Mouse (Mus musculus) heart, adult 2 months (tissue): ENCODE results near the gene Camkk2. TPM values are rescaled to one million over a fixed set of nuclear protein-coding genes. Genes with fewer than 3 reads are reported as not detected.

Experiments
- DNase-seq, 2 experiments: peaks; one replicate each; pipeline ENCODE4 v3.0.0; 2021
- H3K27ac ChIP-seq: fragments of 200-600 bp; 2 replicates; pipeline ENCODE4 v1.8.1; 2022
- H3K27me3 ChIP-seq: fragments of 200-500 bp; 2 replicates; pipeline ENCODE4 v1.6.1; 2012; ENCODE audit warnings: mild to moderate bottlenecking, low read length, inconsistent platforms, mixed read lengths; ENCODE audit not compliant: control insufficient read depth, insufficient read depth
- H3K36me3 ChIP-seq: fragments of 200-500 bp; 2 replicates; pipeline ENCODE4 v1.6.1; 2012; ENCODE audit warnings: low read length, inconsistent platforms; ENCODE audit not compliant: control insufficient read depth, insufficient read depth
- H3K4me1 ChIP-seq: fragments of 200-500 bp; 2 replicates; pipeline ENCODE4 v1.6.1; 2011; ENCODE audit warnings: low read length; ENCODE audit not compliant: control insufficient read depth, insufficient read depth
- H3K4me3 ChIP-seq: fragments of 200-600 bp; 2 replicates; pipeline ENCODE4 v1.8.1; 2022
- H3K79me2 ChIP-seq: fragments of 200-500 bp; replicated peaks from 2 replicates; pipeline ENCODE4 v1.6.1; 2012; ENCODE audit warnings: mild to moderate bottlenecking, inconsistent platforms, low read length, moderate library complexity, mixed read lengths; ENCODE audit not compliant: control insufficient read depth, insufficient read depth
- H3K9ac ChIP-seq: fragments of 200-500 bp; 2 replicates; pipeline ENCODE4 v1.6.1; 2012; ENCODE audit warnings: low read depth, mild to moderate bottlenecking, control low read depth, inconsistent platforms, low read length, mixed read lengths
- CTCF ChIP-seq: fragments of 200-600 bp; IDR thresholded peaks from 2 replicates; pipeline ENCODE4 v1.8.1; 2022; ENCODE audit warnings: antibody characterized with exemption, mild to moderate bottlenecking, moderate library complexity
- EP300 ChIP-seq: fragments of 200-500 bp; IDR thresholded peaks from 2 replicates; pipeline ENCODE4 v1.6.1; 2011; ENCODE audit warnings: low read depth, low read length, control low read depth; ENCODE audit not compliant: insufficient read depth
- POLR2A ChIP-seq: fragments of 200-500 bp; IDR thresholded peaks from 2 replicates; pipeline ENCODE4 v1.6.1; 2011; ENCODE audit warnings: mild to moderate bottlenecking, low read depth, low read length, control low read depth; ENCODE audit not compliant: insufficient read depth
- WGBS: fragments of 180-500 bp; shearing (Covaris S2); methylation state at CpG from one replicate; pipeline ENCODE4 v1.1.7; 2018; 5-methylcytosine and 5-hydroxymethylcytosine counted together
- intact Hi-C: fragments of 180-260 bp; cut with DNase I; formaldehyde crosslinking; loops from one replicate; pipeline ENCODE4 v1.15.1; 2025
- polyA plus RNA-seq: library from polyadenylated mRNA; depleted of rRNA; stranded (reverse); fragments of >200 nt; gene quantifications from 2 replicates; pipeline ENCODE4 v1.2.3, GENCODE M21; 2012
- total RNA-seq, 2 experiments: library from RNA; stranded (reverse); gene quantifications; 2 replicates each; pipeline ENCODE4 v1.2.3; 2021

The Camkk2 gene
- total and polyA plus RNA-seq, 3 experiments, result 9.3 to 13.6 (median 10.2) TPM

DNA sequence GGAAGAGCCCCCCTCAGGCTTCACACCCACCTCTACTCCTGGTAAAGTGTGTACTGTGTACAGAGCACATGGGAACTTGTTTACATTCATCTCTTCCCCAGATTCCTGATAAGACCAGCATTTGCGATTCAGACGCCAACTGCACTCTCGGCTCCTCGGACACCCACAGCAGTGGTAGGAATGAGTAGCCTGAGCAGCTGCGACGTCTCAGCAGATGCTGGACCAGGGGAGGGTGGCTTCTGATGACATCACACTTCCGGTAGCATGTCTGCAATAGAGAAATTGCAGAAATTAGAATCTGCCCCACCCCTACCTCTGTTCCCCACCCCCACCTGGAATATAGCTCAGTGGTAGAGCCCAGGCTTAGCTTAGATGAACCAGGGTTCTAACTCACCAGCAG is 60.8 kb downstream of the Camkk2 start:
- Histone ChIP-seq H3K27ac (no peak overlapping the region), H3K4me3 (no peak overlapping the region), H3K9ac (no peak overlapping the region; the same call in 1 of the 2 replicates), H3K79me2 (no peaks in the 10 kb centered on the region), H3K36me3 (no peaks in the 10 kb centered on the region), H3K27me3 (no peaks in the 10 kb centered on the region), H3K4me1 (no peaks in the 10 kb centered on the region)
- intact Hi-C loops, result no loop called here
- TF ChIP-seq POLR2A, result no peak
- WGBS, result 59% methylated on average over 7 of the region's 7 CpGs
- no peak for DNase-seq

DNA sequence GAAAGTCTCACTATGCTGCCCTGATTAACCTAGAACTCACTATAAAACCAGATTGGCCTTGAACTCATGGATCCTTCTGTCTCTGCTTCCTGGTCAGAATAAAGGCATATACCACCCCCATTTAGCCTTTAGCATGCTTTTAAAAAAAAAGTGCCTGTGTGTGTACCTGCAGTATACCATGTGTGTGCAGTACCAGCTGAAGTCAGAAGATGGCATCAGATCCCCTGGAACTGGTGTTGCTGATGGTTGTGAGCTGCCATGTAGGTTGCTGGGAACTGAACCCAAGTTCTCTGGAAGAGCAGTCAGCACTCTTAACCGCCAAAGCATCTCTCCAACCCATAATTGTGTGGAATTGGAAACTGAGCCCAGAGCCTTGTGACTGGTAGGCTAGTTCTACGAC is 62.4 kb downstream of the Camkk2 start:
- no peak overlapping the region for H3K27ac ChIP-seq
- DNase-seq, result no peak
- TF ChIP-seq CTCF, result peak; percentile 9; the same call in 1 of the 2 replicates
- no peak for TF ChIP-seq EP300
- no peak for TF ChIP-seq POLR2A
- H3K9ac ChIP-seq, result no peak overlapping the region
- no peaks in the 10 kb centered on the region for H3K79me2 ChIP-seq
- no peaks in the 10 kb centered on the region for H3K4me1 ChIP-seq
- 97% methylated on average over 2 of the region's 2 CpGs for WGBS
- H3K4me3 ChIP-seq, result no peak overlapping the region
- H3K27me3 ChIP-seq, result no peaks in the 10 kb centered on the region
- intact Hi-C loops, result no loop called here
- no peaks in the 10 kb centered on the region for H3K36me3 ChIP-seq

- no peak for DNase-seq
Observed at GRCm38 (mm10) chr5:122715723-122716122, 63.5 kb downstream of the Camkk2 start.

DNA sequence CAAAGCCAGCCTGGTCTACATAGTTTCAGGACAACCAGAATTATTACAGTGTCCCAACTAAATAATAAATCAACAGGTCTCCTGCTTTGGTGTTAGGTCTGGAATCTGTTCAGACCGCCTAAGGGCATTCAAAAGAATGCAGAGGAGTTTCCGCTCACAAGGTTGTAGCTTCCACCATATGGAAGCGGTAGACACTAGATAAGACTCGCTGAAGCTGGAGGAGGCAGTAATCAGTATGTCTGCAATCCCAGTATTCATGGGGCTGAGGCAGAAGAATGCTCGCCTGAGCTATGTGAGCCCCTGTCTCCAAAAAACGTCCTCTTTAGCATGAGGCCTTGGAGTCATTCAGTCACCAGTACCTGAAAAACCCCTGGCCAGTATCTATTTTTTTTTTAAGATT is 70.4 kb downstream of the Camkk2 start:
- peaks cover 4% of the 10 kb centered on the region for H3K4me1 ChIP-seq
- no peak overlapping the region for H3K27ac ChIP-seq
- intact Hi-C loops, result no loop called here
- no peak for TF ChIP-seq POLR2A
- TF ChIP-seq EP300, result no peak
- TF ChIP-seq CTCF, result no peak
- WGBS, result 66% methylated on average over 6 of the region's 6 CpGs
- no peaks in the 10 kb centered on the region for H3K27me3 ChIP-seq
- H3K79me2 ChIP-seq, result no peaks in the 10 kb centered on the region
- H3K4me3 ChIP-seq, result no peak overlapping the region
- 0 out of 2 replicates have a peak, but pooled peaks cover 2% of the 10 kb centered on the region for H3K36me3 ChIP-seq
- no peak overlapping the region for H3K9ac ChIP-seq
- no peak for DNase-seq

More at GRCm38 (mm10) chr5:122715723-122716122, 63.5 kb downstream of the Camkk2 start:
- intact Hi-C loops, result no loop called here
- Histone ChIP-seq H3K36me3 (no peaks in the 10 kb centered on the region), H3K9ac (no peak overlapping the region), H3K4me1 (no peaks in the 10 kb centered on the region), H3K27ac (no peak overlapping the region), H3K79me2 (no peaks in the 10 kb centered on the region), H3K27me3 (no peaks in the 10 kb centered on the region), H3K4me3 (no peak overlapping the region)
- WGBS, result 100% methylated on average over 1 of the region's 1 CpGs
- no peak for TF ChIP-seq CTCF
- no peak for TF ChIP-seq POLR2A
- no peak for TF ChIP-seq EP300

- intact Hi-C loops, result no loop called here
- peak; percentile 87 to 92 for DNase-seq
- WGBS, result under 1% methylated on average over 66 of the region's 66 CpGs
- H3K27me3 ChIP-seq, result no peaks in the 10 kb centered on the region
- H3K79me2 ChIP-seq, result no peaks in the 10 kb centered on the region
- 0 out of 2 replicates have a peak, but pooled peaks cover 2% of the 10 kb centered on the region for H3K36me3 ChIP-seq
- H3K9ac ChIP-seq, result peak within 1 kb of the TSS; percentile 87
- peaks cover 4% of the 10 kb centered on the region for H3K4me1 ChIP-seq
- peak within 1 kb of the TSS; percentile 68 for H3K4me3 ChIP-seq
- TF ChIP-seq POLR2A, result peak; percentile 82
- TF ChIP-seq EP300, result peak; percentile 85
- TF ChIP-seq CTCF, result peak; percentile 31
- H3K27ac ChIP-seq, result peak within 1 kb of the TSS; percentile 80
Observed at GRCm38 (mm10) chr5:122707276-122708181, 71.7 kb downstream of the Camkk2 start, which contains the start of gene P2rx4. TSS of gene P2rx4 (plus strand) at chr5:122707544.

GRCm38 (mm10) chr5:122706917-122707275 is 72.3 kb downstream of the Camkk2 start:
- DNase-seq, result no peak
- Histone ChIP-seq H3K4me1 (peaks cover 4% of the 10 kb centered on the region), H3K9ac (peak overlapping the region; percentile 87), H3K27me3 (no peaks in the 10 kb centered on the region), H3K4me3 (peak overlapping the region; percentile 68), H3K79me2 (no peaks in the 10 kb centered on the region), H3K36me3 (0 out of 2 replicates have a peak, but pooled peaks cover 2% of the 10 kb centered on the region), H3K27ac (peak overlapping the region; percentile 80)
- WGBS, result 33% methylated on average over 5 of the region's 5 CpGs
- TF ChIP-seq CTCF (no peak), EP300 (no peak), POLR2A (no peak)
- intact Hi-C loops, result no loop called here
